Mouse (Mus musculus) neural tube, embryonic 10.5 days (tissue): Measurements from ENCODE around the gene Mrtfb.
A peak's percentile ranks its signal among the peaks of the same experiment; 100 is the strongest.

ENCODE experiments used
- DNase-seq: peaks from one replicate; pipeline ENCODE4 v3.0.0-alpha.2; 2017; ENCODE audit warnings: low spot score; ENCODE audit errors: extremely low spot score

The Mrtfb gene

GRCm38 (mm10) chr16:13351268-13351667 is 95.0 kb downstream of the Mrtfb start:
- DNase-seq = no peak

- no peak for DNase-seq
These were observed 97.6 kb downstream of the Mrtfb start for GRCm38 (mm10) chr16:13353927-13354326.

- DNase-seq = no peak
These were observed 98.2 kb downstream of the Mrtfb start for GRCm38 (mm10) chr16:13354431-13354830.

GRCm38 (mm10) chr16:13357806-13358679 is 101.8 kb downstream of the Mrtfb start:
- peak; percentile 57 for DNase-seq

- DNase-seq = no peak
These were observed 102.5 kb downstream of the Mrtfb start for GRCm38 (mm10) chr16:13358741-13359140.

- DNase-seq = no peak
These were observed 103.2 kb downstream of the Mrtfb start for GRCm38 (mm10) chr16:13359405-13359858.

- no peak for DNase-seq
These were observed 103.9 kb downstream of the Mrtfb start for GRCm38 (mm10) chr16:13360208-13360607.

GRCm38 (mm10) chr16:13360835-13361234 is 104.6 kb downstream of the Mrtfb start:
- no peak for DNase-seq

GRCm38 (mm10) chr16:13363141-13363540 is 106.9 kb downstream of the Mrtfb start:
- DNase-seq = no peak

GRCm38 (mm10) chr16:13364145-13364544 is 107.9 kb downstream of the Mrtfb start:
- DNase-seq = no peak

- DNase-seq = no peak
These were observed 110.0 kb downstream of the Mrtfb start for GRCm38 (mm10) chr16:13366256-13366655.

GRCm38 (mm10) chr16:13366802-13367465 is 110.7 kb downstream of the Mrtfb start:
- no peak for DNase-seq

GRCm38 (mm10) chr16:13367466-13367856 is 111.2 kb downstream of the Mrtfb start:
- no peak for DNase-seq

- no peak for DNase-seq
These were observed 112.4 kb downstream of the Mrtfb start for GRCm38 (mm10) chr16:13368645-13369044.

- peak; percentile 47 for DNase-seq
These were observed 115.5 kb downstream of the Mrtfb start for GRCm38 (mm10) chr16:13371740-13372287.

- DNase-seq = no peak
These were observed 116.7 kb downstream of the Mrtfb start for GRCm38 (mm10) chr16:13372899-13373533.

GRCm38 (mm10) chr16:13376947-13377486 is 120.7 kb downstream of the Mrtfb start:
- DNase-seq = no peak

- DNase-seq = no peak
These were observed 121.9 kb downstream of the Mrtfb start for GRCm38 (mm10) chr16:13378157-13378556.

- no peak for DNase-seq
These were observed 123.6 kb downstream of the Mrtfb start for GRCm38 (mm10) chr16:13379865-13380264.

- DNase-seq = no peak
These were observed 125.5 kb downstream of the Mrtfb start for GRCm38 (mm10) chr16:13381771-13382170.

- no peak for DNase-seq
These were observed 131.0 kb downstream of the Mrtfb start for GRCm38 (mm10) chr16:13387306-13387705.
